Mouse (Mus musculus) urinary bladder, adult 18-20 months (tissue): Measurements from ENCODE around the gene Stk10.
"Not testable (repeated sequence)": the region's sequence is repeated elsewhere in the genome, so short reads cannot be mapped to it uniquely, and the experiment has no call there.

Experiments
- DNase-seq, 2 experiments: peaks; one replicate each; pipeline ENCODE4 v3.0.0; 2022; ENCODE audit warnings: low spot score in 2 of 2, mixed read lengths in 2 of 2

Gene Stk10

GRCm38 (mm10) chr11:32532765-32533481 is at the start of gene Stk10:
TSS of gene Stk10 (plus strand) at chr11:32533305.
- DNase-seq = peak; percentile 83 to 91

GRCm38 (mm10) chr11:32485290-32485689 is 47.8 kb upstream of the Stk10 start:
- no peak for DNase-seq

- no peak for DNase-seq
Measured at GRCm38 (mm10) chr11:32486621-32487020, 46.5 kb upstream of the Stk10 start.

GRCm38 (mm10) chr11:32487501-32487900 is 45.6 kb upstream of the Stk10 start:
- DNase-seq = no peak

- DNase-seq = no peak
Measured at GRCm38 (mm10) chr11:32488344-32488743, 44.8 kb upstream of the Stk10 start.

GRCm38 (mm10) chr11:32488808-32489670 is 44.1 kb upstream of the Stk10 start:
- DNase-seq = no peak

GRCm38 (mm10) chr11:32491079-32491478 is 42.0 kb upstream of the Stk10 start:
- no peak for DNase-seq

- no peak for DNase-seq
Measured at GRCm38 (mm10) chr11:32493312-32493711, 39.8 kb upstream of the Stk10 start.

GRCm38 (mm10) chr11:32495283-32495682 is 37.8 kb upstream of the Stk10 start:
- no peak for DNase-seq

- no peak for DNase-seq
Measured at GRCm38 (mm10) chr11:32498757-32499535, 34.2 kb upstream of the Stk10 start.

- DNase-seq = no peak
Measured at GRCm38 (mm10) chr11:32499931-32500330, 33.2 kb upstream of the Stk10 start.

GRCm38 (mm10) chr11:32503711-32504110 is 29.4 kb upstream of the Stk10 start:
- DNase-seq = no peak

- DNase-seq = no peak
Measured at GRCm38 (mm10) chr11:32505091-32505739, 27.9 kb upstream of the Stk10 start.

- DNase-seq = no peak
Measured at GRCm38 (mm10) chr11:32510930-32511329, 22.2 kb upstream of the Stk10 start.

GRCm38 (mm10) chr11:32514853-32515252 is 18.3 kb upstream of the Stk10 start:
- DNase-seq = not testable (repeated sequence)

- DNase-seq = no peak
Measured at GRCm38 (mm10) chr11:32516091-32516490, 17.0 kb upstream of the Stk10 start.

- no peak for DNase-seq
Measured at GRCm38 (mm10) chr11:32516916-32517712, 16.0 kb upstream of the Stk10 start.

GRCm38 (mm10) chr11:32518770-32519169 is 14.3 kb upstream of the Stk10 start:
- no peak for DNase-seq

- no peak for DNase-seq
Measured at GRCm38 (mm10) chr11:32519354-32519753, 13.8 kb upstream of the Stk10 start.

- no peak for DNase-seq
Measured at GRCm38 (mm10) chr11:32521246-32521645, 11.9 kb upstream of the Stk10 start.
